Mouse (Mus musculus) bone marrow macrophage, adult 2 months (primary cell): ENCODE measurements around the gene Fgfr2.

ENCODE experiments used
- CTCF ChIP-seq: IDR thresholded peaks from 2 replicates; pipeline ENCODE4 v1.5.1; 2012; ENCODE audit warnings: low read depth, mild to moderate bottlenecking, low read length, moderate library complexity
- POLR2A ChIP-seq: IDR thresholded peaks from 2 replicates; pipeline ENCODE4 v1.6.1; 2012; ENCODE audit warnings: mild to moderate bottlenecking, low read depth, low read length, borderline replicate concordance

GRCm38 (mm10) chr7:131434276-131434675 lies 1688.9 kb downstream of the Fgfr2 start:
- TF ChIP-seq CTCF = no peak
- no peak for TF ChIP-seq POLR2A
